Mouse (Mus musculus): ENCODE data around the gene Ankrd42. TPM values are rescaled to one million over a fixed set of nuclear protein-coding genes. Genes with fewer than 3 reads are reported as not detected.

The Ankrd42 gene
- under 1 TPM; 0.38 to 0.59 TPM for total RNA-seq (2023)

GRCm38 (mm10) chr7:92637021-92637625 lies at the start of gene Ankrd42:
TSS of gene Ankrd42 (minus strand) at chr7:92637142.

GRCm38 (mm10) chr7:92669507-92670471 lies 32.8 kb upstream of the Ankrd42 start, which contains the start of gene Pcf11:
TSS of gene Pcf11 (minus strand) at chr7:92669934.

GRCm38 (mm10) chr7:92560986-92561876 lies 75.7 kb downstream of the Ankrd42 start, which contains the start of gene Ccdc90b:
TSS of gene Ccdc90b (plus strand) at chr7:92561149.

Other genes starting within 250 kb of the Ankrd42 start
- gene Ccdc90b, start 76.0 kb downstream of the Ankrd42 start, total RNA-seq (2023): 1 to 10 TPM; 6.4 to 7.1 TPM
- 100 to 1,000 TPM; 251 to 256 TPM for gene Pcf11, start 32.8 kb upstream of the Ankrd42 start, total RNA-seq (2023)
- under 1 TPM in 1 of 2 experiments, not detected in 1; 0.26 TPM for gene Rab30, start 104.5 kb upstream of the Ankrd42 start, total RNA-seq (2023)
- gene Ddias, start 237.1 kb upstream of the Ankrd42 start, total RNA-seq (2023): 1 to 10 TPM; 3.1 to 4.1 TPM
- 10 to 100 TPM; 12.4 to 15.5 TPM for gene Prcp, start 237.3 kb upstream of the Ankrd42 start, total RNA-seq (2023)